Mouse (Mus musculus) embryo, embryonic 9.5 days (tissue): ENCODE data around the gene Palld.

ENCODE experiments used
- DNase-seq: peaks from one replicate; pipeline ENCODE4 v3.0.0-alpha.2; 2017; ENCODE audit errors: extremely low spot score

Palld gene

GRCm38 (mm10) chr8:61686340-61686739 lies 216.2 kb downstream of the Palld start:
- no peak for DNase-seq

- DNase-seq, result no peak
Measured at GRCm38 (mm10) chr8:61685280-61685679, 217.2 kb downstream of the Palld start.

- no peak for DNase-seq
Measured at GRCm38 (mm10) chr8:61684280-61684939, 218.1 kb downstream of the Palld start.

- no peak for DNase-seq
Measured at GRCm38 (mm10) chr8:61682902-61683301, 219.6 kb downstream of the Palld start.

- DNase-seq, result no peak
Measured at GRCm38 (mm10) chr8:61681217-61681616, 221.3 kb downstream of the Palld start.

- no peak for DNase-seq
Measured at GRCm38 (mm10) chr8:61677227-61677626, 225.3 kb downstream of the Palld start.

GRCm38 (mm10) chr8:61671151-61671550 lies 231.3 kb downstream of the Palld start:
- DNase-seq, result no peak

- DNase-seq, result no peak
Measured at GRCm38 (mm10) chr8:61670376-61670775, 232.1 kb downstream of the Palld start.

- DNase-seq, result peak; percentile 34
Measured at GRCm38 (mm10) chr8:61666919-61667318, 235.6 kb downstream of the Palld start.

GRCm38 (mm10) chr8:61665021-61665420 lies 237.5 kb downstream of the Palld start:
- DNase-seq, result no peak

- no peak for DNase-seq
Measured at GRCm38 (mm10) chr8:61664162-61664561, 238.3 kb downstream of the Palld start.

- no peak for DNase-seq
Measured at GRCm38 (mm10) chr8:61662829-61663228, 239.7 kb downstream of the Palld start.

GRCm38 (mm10) chr8:61661611-61662010 lies 240.9 kb downstream of the Palld start:
- no peak for DNase-seq

GRCm38 (mm10) chr8:61660961-61661360 lies 241.5 kb downstream of the Palld start:
- DNase-seq, result no peak

- DNase-seq, result no peak
Measured at GRCm38 (mm10) chr8:61651955-61652354, 250.5 kb downstream of the Palld start.

- no peak for DNase-seq
Measured at GRCm38 (mm10) chr8:61646195-61646835, 256.2 kb downstream of the Palld start.

GRCm38 (mm10) chr8:61645642-61646041 lies 256.8 kb downstream of the Palld start:
- DNase-seq, result no peak

- no peak for DNase-seq
Measured at GRCm38 (mm10) chr8:61643215-61643614, 259.3 kb downstream of the Palld start.

GRCm38 (mm10) chr8:61642358-61642847 lies 260.1 kb downstream of the Palld start:
- DNase-seq, result no peak

- no peak for DNase-seq
Measured at GRCm38 (mm10) chr8:61639596-61639995, 262.9 kb downstream of the Palld start.

GRCm38 (mm10) chr8:61639008-61639407 lies 263.5 kb downstream of the Palld start:
- no peak for DNase-seq

- DNase-seq, result no peak
Measured at GRCm38 (mm10) chr8:61637736-61638135, 264.8 kb downstream of the Palld start.

GRCm38 (mm10) chr8:61634811-61635210 lies 267.7 kb downstream of the Palld start:
- DNase-seq, result no peak
